Mouse (Mus musculus): ENCODE data around the gene Dcun1d4. TPM values are rescaled to one million over a fixed set of nuclear protein-coding genes. Genes with fewer than 3 reads are reported as not detected.

Gene Dcun1d4
- polyA plus RNA-seq (2017; shearing (Covaris generic)): 19.3 TPM

GRCm38 (mm10) chr5:73480700-73481099 is at the start of gene Dcun1d4:
TSS of gene Dcun1d4 (plus strand) at chr5:73481000.

Other genes with a start within 250 kb of the Dcun1d4 start
- 82.0 TPM for gene Fryl, start 224.4 kb upstream of the Dcun1d4 start, polyA plus RNA-seq (2017; shearing (Covaris generic))
- gene Ociad1, start 188.2 kb upstream of the Dcun1d4 start, polyA plus RNA-seq (2017; shearing (Covaris generic)): 227 TPM
- 0.20 TPM for gene Ociad2, start 140.0 kb upstream of the Dcun1d4 start, polyA plus RNA-seq (2017; shearing (Covaris generic))
- gene Cwh43, start 74.9 kb upstream of the Dcun1d4 start, polyA plus RNA-seq (2017; shearing (Covaris generic)): not detected
- gene Lrrc66, start 151.5 kb downstream of the Dcun1d4 start, polyA plus RNA-seq (2017; shearing (Covaris generic)): not detected
- gene Sgcb, start 166.8 kb downstream of the Dcun1d4 start, polyA plus RNA-seq (2017; shearing (Covaris generic)): 10.2 TPM
- not detected for gene Spata18, start 170.4 kb downstream of the Dcun1d4 start, polyA plus RNA-seq (2017; shearing (Covaris generic))

Data from naive thymus-derived CD4-positive, alpha-beta T cell, adult 5 months (primary cell).